Mouse (Mus musculus): Measurements from ENCODE around the gene Lrrk2.

DNA sequence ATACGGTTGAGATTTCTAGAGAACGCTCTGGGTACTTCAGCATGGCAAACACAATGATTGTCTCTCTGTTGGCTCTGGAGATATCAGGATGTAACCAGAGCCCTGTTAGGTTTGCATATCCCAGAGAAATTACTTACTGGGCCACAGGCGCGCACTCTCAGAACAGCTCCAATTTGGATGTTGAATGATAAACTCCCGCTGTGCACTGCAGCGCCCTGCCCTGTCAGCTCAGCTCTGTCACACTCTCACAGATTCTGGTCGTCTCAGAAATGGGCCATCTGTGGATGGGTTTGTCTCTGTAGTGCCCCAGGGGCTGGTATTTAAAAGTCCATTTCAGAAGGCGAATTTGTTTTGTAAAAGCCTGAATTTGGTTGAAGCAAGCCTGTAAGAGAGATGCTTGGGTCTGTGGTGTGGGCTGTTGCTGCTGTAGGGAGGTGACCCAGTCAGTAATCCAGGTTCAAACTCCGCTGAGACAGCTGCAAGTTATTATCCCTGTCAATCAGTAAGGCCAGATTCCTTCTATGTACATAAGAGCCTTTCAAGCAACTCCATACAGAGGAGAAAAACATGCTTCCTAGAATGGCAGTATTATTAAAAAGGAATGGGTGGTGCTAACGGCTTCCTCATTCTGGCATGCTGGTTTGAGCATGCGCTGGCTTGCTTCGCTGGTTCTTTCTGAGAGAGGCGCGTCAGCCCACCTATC lies 80.6 kb downstream of the Lrrk2 start:
- TF ChIP-seq CTCF (IDR thresholded peaks at IDR 0.05; ENCODE audit: extremely low read depth, insufficient read depth, low read length) (no peak), POLR2A (IDR thresholded peaks at IDR 0.05; ENCODE audit: extremely low read depth, insufficient read depth, low read length) (no peak)

Data from cortical plate, adult 2 months (tissue).